Mouse (Mus musculus) limb, embryonic 13.5 days (tissue): ENCODE data around the gene Usp46. TPM values are rescaled to one million over a fixed set of nuclear protein-coding genes. Genes with fewer than 3 reads are reported as not detected.

Experiments
- ATAC-seq: fragments of 200-750 bp; cut with Nextera tagmentation; 2 replicates; pipeline ENCODE4 v1.8.0; 2017; ENCODE audit warnings: low read depth, moderate number of reproducible peaks, moderate TSS enrichment; ENCODE audit not compliant: low FRiP score
- H3K27ac ChIP-seq: fragments of 300-500 bp; sonication (generic); 2 replicates; pipeline ENCODE4 v1.5.1; 2015; ENCODE audit warnings: inconsistent platforms, mild to moderate bottlenecking, moderate library complexity
- H3K27me3 ChIP-seq: fragments of 300-500 bp; sonication (generic); 2 replicates; pipeline ENCODE4 v1.6.1; 2015; ENCODE audit warnings: mild to moderate bottlenecking, inconsistent platforms
- H3K36me3 ChIP-seq: fragments of 300-500 bp; sonication (generic); 2 replicates; pipeline ENCODE4 v1.6.1; 2015; ENCODE audit warnings: inconsistent platforms, mild to moderate bottlenecking, moderate library complexity
- H3K4me1 ChIP-seq: fragments of 300-500 bp; sonication (generic); 2 replicates; pipeline ENCODE4 v1.6.1; 2015; ENCODE audit warnings: inconsistent platforms
- H3K4me2 ChIP-seq: fragments of 300-500 bp; sonication (generic); replicated peaks from 2 replicates; pipeline ENCODE4 v1.6.1; 2015; ENCODE audit warnings: inconsistent platforms, mild to moderate bottlenecking, moderate library complexity
- H3K4me3 ChIP-seq: fragments of 300-500 bp; sonication (generic); 2 replicates; pipeline ENCODE4 v1.5.1; 2015; ENCODE audit warnings: moderate library complexity, mild to moderate bottlenecking, inconsistent platforms
- H3K9ac ChIP-seq: fragments of 300-500 bp; sonication (generic); 2 replicates; pipeline ENCODE4 v1.6.1; 2015; ENCODE audit warnings: mild to moderate bottlenecking, inconsistent platforms
- H3K9me3 ChIP-seq: fragments of 300-500 bp; sonication (generic); 2 replicates; pipeline ENCODE4 v1.6.1; 2016; ENCODE audit warnings: inconsistent platforms
- WGBS: fragments of 180-500 bp; shearing (Covaris S2); methylation state at CpG from one replicate; pipeline ENCODE4 v1.1.7; 2015; 5-methylcytosine and 5-hydroxymethylcytosine counted together
- polyA plus RNA-seq: library from polyadenylated mRNA; unstranded; fragments of >200 nt; fragmentation: Nextera tagmentation; extraction: Ambion mirVana; gene quantifications from 2 replicates; pipeline ENCODE4 v1.2.1, GENCODE M21; 2015

Usp46 gene
- polyA plus RNA-seq, 1 experiment from 2014 or later: 37.5 TPM

- no peak for ATAC-seq
- H3K27ac ChIP-seq: no peak overlapping the region
- H3K9me3 ChIP-seq: no peaks in the 10 kb centered on the region
- H3K4me2 ChIP-seq: no peak overlapping the region
- H3K9ac ChIP-seq: no peak overlapping the region
- H3K36me3 ChIP-seq: peaks cover 58% of the 10 kb centered on the region
- H3K4me1 ChIP-seq: 0 out of 2 replicates have a peak, but pooled peaks cover 5% of the 10 kb centered on the region
- H3K4me3 ChIP-seq: no peak overlapping the region
- 91% methylated on average over 3 of the region's 3 CpGs for WGBS
- no peaks in the 10 kb centered on the region for H3K27me3 ChIP-seq
Measured at GRCm38 (mm10) chr5:74007492-74008070, 60.6 kb downstream of the Usp46 start.

GRCm38 (mm10) chr5:74005936-74006335 is 62.3 kb downstream of the Usp46 start:
- Histone ChIP-seq H3K4me1 (0 out of 2 replicates have a peak, but pooled peaks cover 5% of the 10 kb centered on the region), H3K27me3 (no peaks in the 10 kb centered on the region), H3K27ac (no peak overlapping the region), H3K36me3 (peaks cover 60% of the 10 kb centered on the region), H3K9ac (no peak overlapping the region), H3K9me3 (no peaks in the 10 kb centered on the region), H3K4me3 (no peak overlapping the region), H3K4me2 (no peak overlapping the region)
- ATAC-seq: no peak
- WGBS: 91% methylated on average over 2 of the region's 2 CpGs

- H3K9me3 ChIP-seq: no peaks in the 10 kb centered on the region
- no peak overlapping the region for H3K27ac ChIP-seq
- no peak overlapping the region for H3K4me2 ChIP-seq
- H3K4me1 ChIP-seq: 0 out of 2 replicates have a peak, but pooled peaks cover 5% of the 10 kb centered on the region
- peaks cover 76% of the 10 kb centered on the region for H3K36me3 ChIP-seq
- no peak overlapping the region for H3K4me3 ChIP-seq
- WGBS: 87% methylated on average over 9 of the region's 9 CpGs
- no peak overlapping the region for H3K9ac ChIP-seq
- H3K27me3 ChIP-seq: no peaks in the 10 kb centered on the region
- no peak for ATAC-seq
Measured at GRCm38 (mm10) chr5:74001743-74002142, 66.5 kb downstream of the Usp46 start.

GRCm38 (mm10) chr5:73998966-73999365 is 69.3 kb downstream of the Usp46 start:
- H3K9ac ChIP-seq: no peak overlapping the region
- no peaks in the 10 kb centered on the region for H3K4me1 ChIP-seq
- ATAC-seq: no peak
- no peaks in the 10 kb centered on the region for H3K27me3 ChIP-seq
- whole genome bisulfite sequencing: 90% methylated on average over 5 of the region's 5 CpGs
- no peak overlapping the region for H3K4me2 ChIP-seq
- no peak overlapping the region for H3K27ac ChIP-seq
- no peaks in the 10 kb centered on the region for H3K9me3 ChIP-seq
- no peak overlapping the region for H3K4me3 ChIP-seq
- peaks cover 57% of the 10 kb centered on the region for H3K36me3 ChIP-seq

- H3K9ac ChIP-seq: no peak overlapping the region
- no peaks in the 10 kb centered on the region for H3K9me3 ChIP-seq
- no peak overlapping the region for H3K4me3 ChIP-seq
- peaks cover 18% of the 10 kb centered on the region for H3K36me3 ChIP-seq
- H3K27me3 ChIP-seq: no peaks in the 10 kb centered on the region
- H3K4me1 ChIP-seq: 0 out of 2 replicates have a peak, but pooled peaks cover 3% of the 10 kb centered on the region
- no peak for ATAC-seq
- H3K4me2 ChIP-seq: no peak overlapping the region
- H3K27ac ChIP-seq: no peak overlapping the region
Measured at GRCm38 (mm10) chr5:73994850-73995249, 73.4 kb downstream of the Usp46 start.

GRCm38 (mm10) chr5:73993538-73993937 is 74.7 kb downstream of the Usp46 start:
- Histone ChIP-seq H3K4me1 (0 out of 2 replicates have a peak, but pooled peaks cover 3% of the 10 kb centered on the region), H3K4me2 (no peak overlapping the region), H3K9me3 (no peaks in the 10 kb centered on the region), H3K9ac (no peak overlapping the region), H3K4me3 (no peak overlapping the region), H3K27me3 (no peaks in the 10 kb centered on the region), H3K27ac (no peak overlapping the region), H3K36me3 (peaks cover 13% of the 10 kb centered on the region)
- 90% methylated on average over 4 of the region's 4 CpGs for WGBS
- no peak for ATAC-seq

- Histone ChIP-seq H3K4me2 (no peak overlapping the region), H3K4me1 (0 out of 2 replicates have a peak, but pooled peaks cover 3% of the 10 kb centered on the region), H3K4me3 (no peak overlapping the region), H3K36me3 (peaks cover 3% of the 10 kb centered on the region), H3K9ac (no peak overlapping the region), H3K9me3 (no peaks in the 10 kb centered on the region), H3K27ac (no peak overlapping the region), H3K27me3 (no peaks in the 10 kb centered on the region)
- WGBS: 90% methylated on average over 13 of the region's 13 CpGs
- ATAC-seq: no peak
Measured at GRCm38 (mm10) chr5:73992321-73992720, 75.9 kb downstream of the Usp46 start.

GRCm38 (mm10) chr5:73989532-73989931 is 78.7 kb downstream of the Usp46 start:
- 0 out of 2 replicates have a peak, but pooled peaks cover 3% of the 10 kb centered on the region for H3K4me1 ChIP-seq
- no peak overlapping the region for H3K9ac ChIP-seq
- 90% methylated on average over 3 of the region's 3 CpGs for WGBS
- H3K36me3 ChIP-seq: no peaks in the 10 kb centered on the region
- H3K27me3 ChIP-seq: no peaks in the 10 kb centered on the region
- H3K4me2 ChIP-seq: no peak overlapping the region
- H3K9me3 ChIP-seq: no peaks in the 10 kb centered on the region
- no peak for ATAC-seq
- no peak overlapping the region for H3K4me3 ChIP-seq
- H3K27ac ChIP-seq: no peak overlapping the region

- WGBS: 90% methylated on average over 13 of the region's 13 CpGs
- Histone ChIP-seq H3K4me2 (no peak overlapping the region), H3K9ac (no peak overlapping the region), H3K4me3 (no peak overlapping the region), H3K27me3 (no peaks in the 10 kb centered on the region), H3K36me3 (no peaks in the 10 kb centered on the region), H3K27ac (no peak overlapping the region), H3K9me3 (no peaks in the 10 kb centered on the region), H3K4me1 (0 out of 2 replicates have a peak, but pooled peaks cover 3% of the 10 kb centered on the region)
- ATAC-seq: no peak
Measured at GRCm38 (mm10) chr5:73987777-73988560, 80.3 kb downstream of the Usp46 start.

GRCm38 (mm10) chr5:73977426-73977825 is 90.8 kb downstream of the Usp46 start:
- ATAC-seq: no peak
- Histone ChIP-seq H3K9ac (no peak overlapping the region), H3K4me1 (no peaks in the 10 kb centered on the region), H3K4me3 (no peak overlapping the region), H3K27me3 (no peaks in the 10 kb centered on the region), H3K9me3 (no peaks in the 10 kb centered on the region), H3K27ac (no peak overlapping the region), H3K4me2 (no peak overlapping the region), H3K36me3 (no peaks in the 10 kb centered on the region)
- WGBS: 65% methylated on average over 11 of the region's 11 CpGs

- Histone ChIP-seq H3K36me3 (no peaks in the 10 kb centered on the region), H3K4me2 (no peak overlapping the region), H3K9ac (no peak overlapping the region), H3K27me3 (no peaks in the 10 kb centered on the region), H3K9me3 (no peaks in the 10 kb centered on the region), H3K27ac (no peak overlapping the region), H3K4me1 (peaks cover 17% of the 10 kb centered on the region), H3K4me3 (no peak overlapping the region)
- 56% methylated on average over 5 of the region's 5 CpGs for WGBS
- ATAC-seq: no peak
Measured at GRCm38 (mm10) chr5:73971701-73972100, 96.5 kb downstream of the Usp46 start.

- H3K4me3 ChIP-seq: no peak overlapping the region
- no peak for ATAC-seq
- no peak overlapping the region for H3K9ac ChIP-seq
- H3K36me3 ChIP-seq: no peaks in the 10 kb centered on the region
- 41% methylated on average over 7 of the region's 7 CpGs for WGBS
- peaks cover 17% of the 10 kb centered on the region for H3K4me1 ChIP-seq
- 0 out of 2 replicates have a peak overlapping the region, but pooled peaks have one; percentile 4 for H3K4me2 ChIP-seq
- H3K27me3 ChIP-seq: no peaks in the 10 kb centered on the region
- no peaks in the 10 kb centered on the region for H3K9me3 ChIP-seq
- no peak overlapping the region; the same call in 1 of the 2 replicates for H3K27ac ChIP-seq
Measured at GRCm38 (mm10) chr5:73970024-73970628, 98.1 kb downstream of the Usp46 start.
